Mouse (Mus musculus): ENCODE data around the gene Gm35549.

- no peak for TF ChIP-seq CTCF (IDR thresholded peaks at IDR 0.05; ENCODE audit: insufficient read depth, low read depth, low read length)
- TF ChIP-seq POLR2A (IDR thresholded peaks at IDR 0.05; ENCODE audit: insufficient read depth, low read depth, low read length): no peak
These were observed 36.6 kb downstream of the Gm35549 start for GRCm38 (mm10) chr9:122807186-122807585.
